Mouse (Mus musculus) heart, adult 2 months (tissue): ENCODE results near the gene Cd70. TPM values are rescaled to one million over a fixed set of nuclear protein-coding genes. Genes with fewer than 3 reads are reported as not detected.
A peak's percentile ranks its signal among the peaks of the same experiment; 100 is the strongest.

ENCODE experiments used
- DNase-seq, 2 experiments: peaks; one replicate each; pipeline ENCODE4 v3.0.0; 2021
- H3K27ac ChIP-seq: fragments of 200-600 bp; 2 replicates; pipeline ENCODE4 v1.8.1; 2022
- H3K27me3 ChIP-seq: fragments of 200-500 bp; 2 replicates; pipeline ENCODE4 v1.6.1; 2012; ENCODE audit warnings: mild to moderate bottlenecking, low read length, inconsistent platforms, mixed read lengths; ENCODE audit not compliant: control insufficient read depth, insufficient read depth
- H3K36me3 ChIP-seq: fragments of 200-500 bp; 2 replicates; pipeline ENCODE4 v1.6.1; 2012; ENCODE audit warnings: low read length, inconsistent platforms; ENCODE audit not compliant: control insufficient read depth, insufficient read depth
- H3K4me1 ChIP-seq: fragments of 200-500 bp; 2 replicates; pipeline ENCODE4 v1.6.1; 2011; ENCODE audit warnings: low read length; ENCODE audit not compliant: control insufficient read depth, insufficient read depth
- H3K4me3 ChIP-seq: fragments of 200-600 bp; 2 replicates; pipeline ENCODE4 v1.8.1; 2022
- H3K79me2 ChIP-seq: fragments of 200-500 bp; replicated peaks from 2 replicates; pipeline ENCODE4 v1.6.1; 2012; ENCODE audit warnings: mild to moderate bottlenecking, inconsistent platforms, low read length, moderate library complexity, mixed read lengths; ENCODE audit not compliant: control insufficient read depth, insufficient read depth
- H3K9ac ChIP-seq: fragments of 200-500 bp; 2 replicates; pipeline ENCODE4 v1.6.1; 2012; ENCODE audit warnings: low read depth, mild to moderate bottlenecking, control low read depth, inconsistent platforms, low read length, mixed read lengths
- CTCF ChIP-seq: fragments of 200-600 bp; IDR thresholded peaks from 2 replicates; pipeline ENCODE4 v1.8.1; 2022; ENCODE audit warnings: antibody characterized with exemption, mild to moderate bottlenecking, moderate library complexity
- EP300 ChIP-seq: fragments of 200-500 bp; IDR thresholded peaks from 2 replicates; pipeline ENCODE4 v1.6.1; 2011; ENCODE audit warnings: low read depth, low read length, control low read depth; ENCODE audit not compliant: insufficient read depth
- POLR2A ChIP-seq: fragments of 200-500 bp; IDR thresholded peaks from 2 replicates; pipeline ENCODE4 v1.6.1; 2011; ENCODE audit warnings: mild to moderate bottlenecking, low read depth, low read length, control low read depth; ENCODE audit not compliant: insufficient read depth
- WGBS: fragments of 180-500 bp; shearing (Covaris S2); methylation state at CpG from one replicate; pipeline ENCODE4 v1.1.7; 2018; 5-methylcytosine and 5-hydroxymethylcytosine counted together
- intact Hi-C: fragments of 180-260 bp; cut with DNase I; formaldehyde crosslinking; loops from one replicate; pipeline ENCODE4 v1.15.1; 2025
- polyA plus RNA-seq: library from polyadenylated mRNA; depleted of rRNA; stranded (reverse); fragments of >200 nt; gene quantifications from 2 replicates; pipeline ENCODE4 v1.2.3, GENCODE M21; 2012
- total RNA-seq, 2 experiments: library from RNA; stranded (reverse); gene quantifications; 2 replicates each; pipeline ENCODE4 v1.2.3; 2021

Gene Cd70
- total and polyA plus RNA-seq, 3 experiments = not detected

- TF ChIP-seq EP300 (no peak), POLR2A (no peak)
- H3K4me3 ChIP-seq = no peak overlapping the region
- WGBS = 52% methylated on average over 2 of the region's 2 CpGs
- no peaks in the 10 kb centered on the region for H3K4me1 ChIP-seq
- no peaks in the 10 kb centered on the region for H3K79me2 ChIP-seq
- intact Hi-C loops = no loop called here
- H3K9ac ChIP-seq = no peak overlapping the region
- no peaks in the 10 kb centered on the region; the same call in 1 of the 2 replicates for H3K27me3 ChIP-seq
- no peaks in the 10 kb centered on the region for H3K36me3 ChIP-seq
- DNase-seq = no peak
- no peak overlapping the region for H3K27ac ChIP-seq
Observed at GRCm38 (mm10) chr17:57116801-57117200, 32.8 kb downstream of the Cd70 start.

- Histone ChIP-seq H3K27me3 (no peaks in the 10 kb centered on the region; the same call in 1 of the 2 replicates), H3K36me3 (no peaks in the 10 kb centered on the region), H3K4me1 (no peaks in the 10 kb centered on the region), H3K27ac (no peak overlapping the region), H3K9ac (no peak overlapping the region), H3K79me2 (no peaks in the 10 kb centered on the region), H3K4me3 (no peak overlapping the region)
- DNase-seq = peak in 1 of 2 experiments; percentile 52
- intact Hi-C loops = no loop called here
- 71% methylated on average over 10 of the region's 10 CpGs for WGBS
- TF ChIP-seq POLR2A (no peak), EP300 (no peak), CTCF (no peak)
Observed at GRCm38 (mm10) chr17:57112768-57113474, 36.7 kb downstream of the Cd70 start.

GRCm38 (mm10) chr17:57110005-57110404 is 39.6 kb downstream of the Cd70 start:
- H3K79me2 ChIP-seq = no peaks in the 10 kb centered on the region
- no peak overlapping the region for H3K9ac ChIP-seq
- H3K27me3 ChIP-seq = peaks cover 2% of the 10 kb centered on the region; the same call in 1 of the 2 replicates
- DNase-seq = no peak
- H3K27ac ChIP-seq = no peak overlapping the region
- WGBS = 76% methylated on average over 1 of the region's 1 CpGs
- TF ChIP-seq EP300 (no peak), CTCF (no peak), POLR2A (no peak)
- no peaks in the 10 kb centered on the region for H3K36me3 ChIP-seq
- no peak overlapping the region for H3K4me3 ChIP-seq
- H3K4me1 ChIP-seq = no peaks in the 10 kb centered on the region
- intact Hi-C loops = no loop called here

GRCm38 (mm10) chr17:57108666-57109171 is 40.9 kb downstream of the Cd70 start:
- WGBS = 39% methylated on average over 5 of the region's 5 CpGs
- Histone ChIP-seq H3K27me3 (0 out of 2 replicates have a peak, but pooled peaks cover 2% of the 10 kb centered on the region), H3K4me3 (no peak overlapping the region), H3K4me1 (no peaks in the 10 kb centered on the region), H3K36me3 (no peaks in the 10 kb centered on the region), H3K79me2 (no peaks in the 10 kb centered on the region), H3K9ac (no peak overlapping the region), H3K27ac (no peak overlapping the region)
- no peak for TF ChIP-seq POLR2A
- TF ChIP-seq EP300 = no peak
- no peak for TF ChIP-seq CTCF
- intact Hi-C loops = no loop called here
- DNase-seq = no peak

- Histone ChIP-seq H3K36me3 (no peaks in the 10 kb centered on the region), H3K4me1 (no peaks in the 10 kb centered on the region), H3K27ac (no peak overlapping the region), H3K27me3 (0 out of 2 replicates have a peak, but pooled peaks cover 2% of the 10 kb centered on the region), H3K9ac (no peak overlapping the region), H3K79me2 (no peaks in the 10 kb centered on the region), H3K4me3 (no peak overlapping the region)
- 78% methylated on average over 7 of the region's 7 CpGs for WGBS
- no peak for DNase-seq
- TF ChIP-seq POLR2A (no peak), CTCF (no peak), EP300 (no peak)
- intact Hi-C loops = no loop called here
Observed at GRCm38 (mm10) chr17:57108040-57108665, 41.4 kb downstream of the Cd70 start.

GRCm38 (mm10) chr17:57107064-57107463 is 42.5 kb downstream of the Cd70 start:
- intact Hi-C loops = no loop called here
- Histone ChIP-seq H3K9ac (no peak overlapping the region), H3K36me3 (no peaks in the 10 kb centered on the region), H3K79me2 (no peaks in the 10 kb centered on the region), H3K27ac (no peak overlapping the region), H3K27me3 (0 out of 2 replicates have a peak, but pooled peaks cover 2% of the 10 kb centered on the region), H3K4me1 (no peaks in the 10 kb centered on the region), H3K4me3 (no peak overlapping the region)
- no peak for TF ChIP-seq POLR2A
- TF ChIP-seq EP300 = no peak
- no peak for TF ChIP-seq CTCF
- 88% methylated on average over 5 of the region's 5 CpGs for WGBS
- no peak for DNase-seq
